Mouse (Mus musculus) gonadal fat pad, adult 2 months (tissue): ENCODE measurements at regions not wholly inside any gene's neighbourhood (a gene's known extent, or its start where the extent isn't known, plus 50 kb on each side); places are given as distances from the start of the nearest gene placed in this dataset.
"Not testable (repeated sequence)": the region's sequence is repeated elsewhere in the genome, so short reads cannot be mapped to it uniquely, and the experiment has no call there.

ENCODE experiments used
- DNase-seq: peaks from one replicate; pipeline ENCODE4 v3.0.0-alpha.2; 2012; ENCODE audit warnings: low read depth

DNA sequence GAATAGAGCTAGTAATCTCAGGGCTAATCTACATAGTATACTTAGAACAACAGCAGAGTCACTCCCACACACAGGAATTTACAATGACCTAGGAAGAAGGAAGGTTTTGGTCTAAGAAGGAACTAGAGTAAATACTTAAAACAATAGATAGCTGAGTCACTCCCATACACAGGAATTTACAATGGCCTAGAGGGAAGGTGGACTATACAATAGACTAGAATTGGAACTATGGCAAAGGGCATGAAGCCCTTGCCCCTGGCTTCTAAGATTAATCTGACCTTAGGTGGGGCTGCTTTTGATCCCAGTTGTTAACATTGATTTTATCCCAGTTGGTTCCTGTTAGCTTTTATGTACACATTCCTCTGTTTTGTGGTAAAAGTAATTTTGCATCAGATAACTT lies 427.8 kb upstream of the Clint1 start:
- not testable (repeated sequence) for DNase-seq

DNA sequence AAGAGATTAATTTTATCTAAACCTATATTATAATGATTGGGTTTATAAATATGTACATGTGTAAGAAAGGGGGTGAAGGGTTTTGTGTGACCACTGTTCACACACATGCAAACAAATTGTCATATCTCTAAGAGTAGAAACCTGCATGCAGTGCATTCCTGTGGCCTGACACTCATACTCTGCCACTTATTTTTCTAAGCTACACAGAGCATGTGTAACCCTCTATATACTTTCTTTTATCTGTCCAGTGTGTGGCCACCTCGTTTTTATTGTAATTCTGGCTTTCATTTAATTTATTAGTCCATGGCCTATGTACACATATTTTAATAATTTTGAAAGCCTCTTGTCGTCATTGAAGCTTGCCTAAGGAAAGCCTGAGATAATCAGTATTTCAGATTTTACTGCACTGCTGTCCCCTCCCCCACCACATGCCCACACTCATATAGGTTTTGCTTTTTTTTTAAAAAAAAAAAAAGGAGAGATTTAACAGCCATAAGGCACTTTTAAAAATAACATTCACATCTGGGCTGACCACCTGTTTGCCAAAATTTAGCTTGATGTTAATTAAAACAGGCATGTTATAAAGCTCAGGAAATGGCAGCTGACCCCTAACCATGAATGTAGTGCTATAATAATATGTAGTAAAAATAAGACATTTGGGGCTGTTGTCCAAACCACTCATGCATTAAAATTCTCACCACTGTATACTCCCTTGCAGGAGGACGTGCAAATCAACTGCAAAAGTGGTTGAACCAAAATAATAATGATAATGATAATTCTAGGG lies 410.7 kb upstream of the Clint1 start:
- no peak for DNase-seq

DNA sequence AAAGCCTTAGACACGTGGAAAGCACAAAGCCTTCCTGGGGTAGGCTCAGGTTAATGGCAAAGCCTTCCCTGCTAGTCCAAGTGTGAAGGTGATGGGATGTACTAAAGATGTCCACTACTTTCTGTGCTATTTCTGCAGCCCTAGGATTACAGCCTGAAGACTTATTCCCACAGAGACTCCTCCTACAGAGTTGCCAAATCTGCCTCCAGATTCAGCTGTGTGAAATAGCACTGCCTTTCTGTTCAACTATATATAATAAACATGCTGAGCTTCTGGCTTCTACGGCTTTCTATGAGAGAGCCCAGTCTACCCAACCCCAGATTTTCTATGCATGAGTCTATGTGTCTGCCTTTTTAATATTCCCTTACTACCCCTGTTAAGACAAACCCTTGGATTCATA lies 405.3 kb upstream of the Clint1 start:
- DNase-seq, result no peak

GRCm38 (mm10) chr11:45454234-45454633 lies 397.6 kb upstream of the Clint1 start:
- no peak for DNase-seq

DNA sequence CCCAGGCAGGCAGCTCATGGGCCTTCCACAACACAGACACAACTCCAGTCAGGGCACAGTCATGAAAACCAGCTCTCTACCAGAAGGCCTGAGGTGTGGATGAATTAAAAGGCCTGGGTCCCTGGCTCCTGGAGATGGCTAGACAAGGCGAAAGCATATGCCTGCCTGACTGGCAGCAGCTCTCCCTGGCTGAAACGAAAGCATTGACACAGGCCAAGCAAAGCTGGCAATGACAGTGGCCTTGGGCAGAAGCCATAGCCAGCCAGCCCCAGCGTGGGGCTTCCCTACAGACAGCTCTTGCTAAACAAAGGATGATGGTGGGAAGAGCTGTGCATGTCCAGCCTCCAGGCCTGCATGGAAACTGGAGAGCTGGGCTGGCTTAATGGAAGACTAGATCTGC lies 396.9 kb upstream of the Clint1 start:
- DNase-seq, result no peak

GRCm38 (mm10) chr11:45456724-45457123 lies 395.1 kb upstream of the Clint1 start:
- DNase-seq, result no peak

GRCm38 (mm10) chr11:45457597-45457996 lies 394.3 kb upstream of the Clint1 start:
- DNase-seq, result no peak

- no peak for DNase-seq
Measured at GRCm38 (mm10) chr11:45460000-45460792, 391.7 kb upstream of the Clint1 start.

DNA sequence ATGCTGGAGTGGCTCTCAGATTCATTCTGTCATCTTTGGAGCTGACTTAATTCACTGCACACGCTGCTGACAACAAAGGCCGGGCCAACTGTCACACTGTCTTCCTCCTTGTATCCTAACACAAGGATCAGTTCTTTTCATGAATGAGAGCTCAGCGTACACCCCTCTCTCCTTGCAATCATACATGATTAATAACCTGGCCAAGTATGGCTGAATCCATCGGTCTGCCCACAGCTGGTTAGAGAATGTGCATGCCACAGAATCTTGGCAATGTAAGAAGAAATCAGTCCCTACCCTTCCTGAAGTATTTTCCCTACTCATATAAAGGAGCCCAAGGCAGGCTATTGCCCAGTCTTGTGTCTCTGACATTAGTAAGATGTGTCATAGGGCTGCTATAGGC lies 387.4 kb upstream of the Clint1 start:
- DNase-seq, result no peak

GRCm38 (mm10) chr11:45466350-45466749 lies 385.5 kb upstream of the Clint1 start:
- no peak for DNase-seq

DNA sequence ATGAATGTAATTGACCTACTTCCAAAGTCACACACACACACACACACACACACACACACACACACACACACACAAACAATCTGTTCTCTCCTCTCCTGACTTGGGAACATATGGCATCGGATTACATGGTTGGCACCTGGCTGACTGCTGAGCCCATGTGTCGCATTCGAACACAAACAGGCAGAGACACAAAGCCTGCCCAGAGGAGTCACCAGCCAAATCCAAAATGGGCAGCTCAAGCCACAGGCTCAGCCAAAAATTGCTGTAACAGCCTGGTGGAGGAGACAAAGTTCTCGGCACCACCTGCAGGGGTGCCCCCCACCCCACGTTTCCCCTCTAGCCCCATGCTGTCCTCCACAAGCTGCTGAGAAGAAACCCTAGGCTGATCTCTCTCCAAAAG lies 379.7 kb upstream of the Clint1 start:
- DNase-seq, result no peak

- no peak for DNase-seq
Measured at GRCm38 (mm10) chr11:45476917-45477316, 374.9 kb upstream of the Clint1 start.

DNA sequence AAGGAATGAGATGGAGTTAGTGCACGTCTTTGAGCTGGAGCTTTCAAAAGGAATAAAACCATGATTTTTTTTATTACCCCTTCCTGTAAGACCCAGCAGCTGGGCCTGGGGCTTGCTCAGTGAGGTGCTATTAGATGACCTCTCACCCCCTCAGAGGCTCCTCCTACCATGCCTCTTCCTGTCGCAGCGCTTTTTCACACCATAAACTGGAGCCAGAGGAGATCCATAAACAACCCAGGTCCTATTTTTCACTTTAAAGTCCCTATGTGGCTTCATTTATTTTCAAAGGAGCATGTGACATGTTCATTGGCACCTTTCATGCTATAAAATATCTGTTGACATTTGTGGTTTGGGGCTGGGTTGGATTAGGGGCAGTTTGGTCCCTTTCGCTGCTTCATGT lies 365.9 kb upstream of the Clint1 start:
- DNase-seq, result no peak

- DNase-seq, result no peak
Measured at GRCm38 (mm10) chr11:45491021-45491967, 360.6 kb upstream of the Clint1 start.

DNA sequence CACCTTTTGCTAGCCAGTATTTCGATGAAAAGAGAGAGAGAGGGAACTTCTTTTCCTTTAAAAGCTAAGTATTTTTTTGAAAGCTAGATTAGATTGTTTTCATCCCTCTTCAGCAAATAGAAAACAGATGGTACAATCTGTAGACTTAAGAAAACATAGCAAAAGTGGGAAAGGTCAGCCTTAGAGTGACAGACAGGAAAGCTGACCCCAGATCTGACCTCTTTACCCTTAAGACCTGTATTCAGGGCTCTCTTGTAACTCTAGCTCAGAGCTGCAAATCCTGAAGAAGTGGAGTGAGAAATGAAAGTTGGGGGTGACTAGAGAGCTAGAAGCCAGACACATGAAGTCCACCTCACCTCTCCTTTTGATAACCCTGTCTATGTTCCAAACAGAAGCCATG lies 356.6 kb upstream of the Clint1 start:
- no peak for DNase-seq

- no peak for DNase-seq
Measured at GRCm38 (mm10) chr11:45508566-45508965, 343.3 kb upstream of the Clint1 start.

- DNase-seq, result no peak
Measured at GRCm38 (mm10) chr11:45509278-45509677, 342.6 kb upstream of the Clint1 start.

DNA sequence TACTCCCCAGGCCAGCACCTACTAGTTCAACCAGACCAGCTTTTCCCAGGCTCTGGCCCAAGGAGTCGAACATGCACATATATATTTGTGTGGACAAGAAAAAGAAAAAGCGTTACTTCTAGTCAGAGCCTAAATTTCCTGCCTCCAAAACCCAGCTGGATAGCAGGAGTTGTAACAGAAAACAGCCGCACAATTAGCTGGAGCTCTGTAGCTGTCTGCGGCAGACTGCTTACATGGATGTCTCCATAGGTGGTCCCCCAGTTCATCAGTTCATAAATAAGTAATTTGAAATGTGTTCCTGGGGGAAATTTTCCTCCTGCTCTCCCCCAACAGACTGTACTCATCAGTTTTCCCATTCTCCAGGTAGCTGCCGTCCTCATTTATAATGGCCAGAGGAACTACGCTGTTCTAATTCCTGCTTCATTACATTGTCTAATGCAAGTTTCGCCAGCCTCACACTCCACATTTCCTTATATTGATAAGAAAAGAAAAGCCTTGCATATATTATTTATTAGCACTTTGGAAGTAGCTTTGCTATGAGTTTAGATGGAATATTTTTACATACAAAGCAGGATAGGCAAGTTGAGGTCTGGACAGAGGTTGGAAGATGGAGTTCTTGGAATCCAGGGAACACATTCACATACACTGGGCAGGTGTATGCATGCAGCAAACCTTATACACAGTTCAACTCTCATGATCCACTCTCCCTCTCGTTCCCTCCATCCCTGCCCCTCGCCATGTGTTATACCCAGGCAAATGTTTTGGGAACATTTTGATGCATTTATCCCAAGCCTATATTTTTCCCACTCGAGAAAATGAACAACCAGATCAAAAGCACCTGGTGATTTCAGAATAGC lies 337.2 kb upstream of the Clint1 start:
- no peak for DNase-seq

DNA sequence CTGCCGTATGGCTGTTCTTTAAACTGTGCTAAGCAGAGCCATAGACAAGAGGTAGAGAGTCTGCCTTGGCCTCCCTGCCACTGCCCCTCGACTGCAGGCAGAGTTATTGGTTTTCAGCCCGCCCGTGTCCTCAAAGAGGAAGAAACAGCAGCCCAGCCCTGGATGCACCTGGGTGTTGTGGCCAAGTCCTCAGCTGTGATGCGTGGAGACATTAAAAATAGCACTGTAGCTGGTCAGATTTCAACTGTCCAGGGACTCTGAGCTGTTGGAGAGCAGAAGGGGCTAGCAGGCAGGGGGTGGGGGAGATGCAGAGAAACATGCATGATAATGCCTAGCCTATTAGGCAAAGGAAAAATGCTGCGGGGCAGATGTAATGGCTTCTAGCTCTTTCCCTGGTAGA lies 327.1 kb upstream of the Clint1 start:
- no peak for DNase-seq

- DNase-seq, result no peak
Measured at GRCm38 (mm10) chr11:45531044-45531626, 320.7 kb upstream of the Clint1 start.
